Mouse (Mus musculus): ENCODE measurements around the gene Olfr974. TPM values are rescaled to one million over a fixed set of nuclear protein-coding genes. Genes with fewer than 3 reads are reported as not detected.

Gene Olfr974
- total RNA-seq (2012; rRNA removed) (not detected in 2 replicates), polyA plus RNA-seq (2012; ENCODE audit: insufficient read depth in 1 of 2, insufficient read length in 2 of 2, low read depth in 1 of 2, low replicate concordance in 2 of 2, missing spikeins in 1 of 2) (not detected)

GRCm38 (mm10) chr9:39937201-39937600, at the start of gene Olfr974:
TSS of gene Olfr974 (plus strand) at chr9:39937501.
- no peak for TF ChIP-seq EP300 (IDR thresholded peaks at IDR 0.05; ENCODE audit: low read depth in 1 of 2, low read length in 2 of 2)
- TF ChIP-seq POLR2AphosphoS5 (IDR thresholded peaks at IDR 0.05; ENCODE audit: borderline replicate concordance, low read depth, low read length), result no peak
- no peak for TF ChIP-seq SMC3 (IDR thresholded peaks at IDR 0.05; ENCODE audit: low read depth, low read length)
- no peak for TF ChIP-seq BHLHE40 (IDR thresholded peaks at IDR 0.05; ENCODE audit: borderline replicate concordance, low read depth, low read length)
- TF ChIP-seq UBTF (IDR thresholded peaks at IDR 0.05; ENCODE audit: borderline replicate concordance, insufficient read depth, low read depth, low read length), result no peak
- TF ChIP-seq MYB (IDR thresholded peaks at IDR 0.05; ENCODE audit: low read depth, low read length), result no peak
- no peak for TF ChIP-seq MAX (IDR thresholded peaks at IDR 0.05; ENCODE audit: low read length)
- no peak for TF ChIP-seq MAZ (IDR thresholded peaks at IDR 0.05; ENCODE audit: low read depth, low read length)
- no peak for TF ChIP-seq TCF12 (IDR thresholded peaks at IDR 0.05; ENCODE audit: low read depth, low read length)
- TF ChIP-seq CHD2 (IDR thresholded peaks at IDR 0.05; ENCODE audit: low read length), result no peak
- no peak for TF ChIP-seq ZC3H11A (IDR thresholded peaks at IDR 0.05; ENCODE audit: low read depth, low read length)
- TF ChIP-seq ZNF384 (IDR thresholded peaks at IDR 0.05; ENCODE audit: low read depth, low read length), result no peak
- TF ChIP-seq NELFE (IDR thresholded peaks at IDR 0.05; ENCODE audit: low read depth, low read length), result no peak
- no peak for TF ChIP-seq MYC (IDR thresholded peaks at IDR 0.05; ENCODE audit: low read depth, low read length)
- TF ChIP-seq POLR2AphosphoS2 (IDR thresholded peaks at IDR 0.05; ENCODE audit: low read length), result no peak
- no peak for TF ChIP-seq TAL1 (IDR thresholded peaks at IDR 0.05; ENCODE audit: low read length)
- TF ChIP-seq MXI1 (IDR thresholded peaks at IDR 0.05; ENCODE audit: low read depth, low read length), result no peak
- no peak for TF ChIP-seq TBP (IDR thresholded peaks at IDR 0.05; ENCODE audit: low read depth, low read length)
- H3K9me3 ChIP-seq (replicated peaks; ENCODE audit: insufficient read depth, low read length), result no peaks in the 10 kb centered on the region
- no peak within 1 kb of the TSS for H3K27ac ChIP-seq (ENCODE audit: control insufficient read depth, low read depth, low read length)

DNA sequence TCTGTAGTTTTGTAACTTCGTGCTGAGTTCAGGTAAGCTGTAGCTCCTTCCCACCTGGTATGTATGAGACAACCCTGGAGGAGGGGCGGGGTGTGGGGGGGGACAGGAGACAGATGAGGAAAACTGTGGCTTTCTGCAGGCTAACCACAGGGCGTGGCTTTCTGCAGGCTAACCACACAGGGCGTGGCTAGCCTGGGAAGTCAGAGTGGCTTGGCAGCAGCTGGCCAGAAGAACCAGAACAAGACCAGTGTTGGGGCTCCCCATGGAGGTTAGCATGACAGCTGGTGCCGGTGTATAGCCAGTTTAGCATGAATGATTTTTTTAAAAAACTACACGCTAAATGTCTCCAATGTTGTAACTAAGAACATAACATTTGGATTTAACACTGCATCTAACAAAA, 32.2 kb upstream of the Olfr974 start:
- Histone ChIP-seq H3K4me1 (ENCODE audit: control insufficient read depth in 1 of 2, insufficient read depth in 2 of 2, low read length in 2 of 2) (no peaks in the 10 kb centered on the region), H3K27ac (ENCODE audit: control insufficient read depth, low read depth, low read length) (no peak overlapping the region), H3K36me3 (ENCODE audit: control insufficient read depth in 1 of 2, insufficient read depth in 2 of 2, low read length in 2 of 2) (no peaks in the 10 kb centered on the region), H3K4me3 (ENCODE audit: control insufficient read depth in 1 of 2, insufficient read depth in 1 of 2, low read depth in 2 of 2, low read length in 2 of 2) (no peak overlapping the region), H3K79me2 (ENCODE audit: control insufficient read depth, insufficient read depth, low read length, poor library complexity) (no peaks in the 10 kb centered on the region), H3K9me3 (replicated peaks; ENCODE audit: insufficient read depth, low read length) (no peaks in the 10 kb centered on the region), H3K27me3 (ENCODE audit: control insufficient read depth in 1 of 2, insufficient read depth in 2 of 2, low read length in 2 of 2) (no peaks in the 10 kb centered on the region), H3K9ac (ENCODE audit: control insufficient read depth, low read depth, low read length, poor library complexity, severe bottlenecking) (no peak overlapping the region)
- DNase-seq (ENCODE audit: low read depth, low spot score), result peak; percentile 6
- TF ChIP-seq UBTF (IDR thresholded peaks at IDR 0.05; ENCODE audit: borderline replicate concordance, insufficient read depth, low read depth, low read length), result no peak
- no peak for TF ChIP-seq HCFC1 (IDR thresholded peaks at IDR 0.05; ENCODE audit: low read depth, low read length)
- TF ChIP-seq KAT2A (conservative IDR thresholded peaks at IDR 0.05; ENCODE audit: low read depth, low read length), result no peak
- TF ChIP-seq MEF2A (IDR thresholded peaks at IDR 0.05; ENCODE audit: extremely low read depth, insufficient replicate concordance, low read depth, low read length, poor library complexity, severe bottlenecking), result no peak
- TF ChIP-seq SMC3 (IDR thresholded peaks at IDR 0.05; ENCODE audit: low read depth, low read length), result no peak
- TF ChIP-seq MXI1 (IDR thresholded peaks at IDR 0.05; ENCODE audit: low read depth, low read length), result no peak
- no peak for TF ChIP-seq BHLHE40 (IDR thresholded peaks at IDR 0.05; ENCODE audit: borderline replicate concordance, low read depth, low read length)
- TF ChIP-seq MYB (IDR thresholded peaks at IDR 0.05; ENCODE audit: low read depth, low read length), result no peak
- no peak for TF ChIP-seq ETS1 (IDR thresholded peaks at IDR 0.05; ENCODE audit: low read depth, low read length)
- no peak for TF ChIP-seq POLR2AphosphoS5 (IDR thresholded peaks at IDR 0.05; ENCODE audit: borderline replicate concordance, low read depth, low read length)
- no peak for TF ChIP-seq ZNF384 (IDR thresholded peaks at IDR 0.05; ENCODE audit: low read depth, low read length)
- no peak for TF ChIP-seq ZC3H11A (IDR thresholded peaks at IDR 0.05; ENCODE audit: low read depth, low read length)
- no peak for TF ChIP-seq SIN3A (IDR thresholded peaks at IDR 0.05; ENCODE audit: low read length)
- no peak for TF ChIP-seq NELFE (IDR thresholded peaks at IDR 0.05; ENCODE audit: low read depth, low read length)
- TF ChIP-seq E2F4 (IDR thresholded peaks at IDR 0.05; ENCODE audit: borderline replicate concordance, low read depth, low read length), result no peak

More at GRCm38 (mm10) chr9:39937201-39937600, at the start of gene Olfr974:
- Histone ChIP-seq H3K27me3 (ENCODE audit: control insufficient read depth in 1 of 2, insufficient read depth in 2 of 2, low read length in 2 of 2) (no peaks in the 10 kb centered on the region), H3K4me1 (ENCODE audit: control insufficient read depth in 1 of 2, insufficient read depth in 2 of 2, low read length in 2 of 2) (no peaks in the 10 kb centered on the region), H3K4me3 (ENCODE audit: control insufficient read depth in 1 of 2, insufficient read depth in 1 of 2, low read depth in 2 of 2, low read length in 2 of 2) (no peak within 1 kb of the TSS), H3K79me2 (ENCODE audit: control insufficient read depth, insufficient read depth, low read length, poor library complexity) (no peaks in the 10 kb centered on the region), H3K36me3 (ENCODE audit: control insufficient read depth in 1 of 2, insufficient read depth in 2 of 2, low read length in 2 of 2) (no peaks in the 10 kb centered on the region), H3K9ac (ENCODE audit: control insufficient read depth, low read depth, low read length, poor library complexity, severe bottlenecking) (no peak within 1 kb of the TSS)
- no peak for DNase-seq (ENCODE audit: low read depth, low spot score)

All from MEL (cell line).